Mouse (Mus musculus): ENCODE data around the gene Ubc. TPM values are rescaled to one million over a fixed set of nuclear protein-coding genes. Genes with fewer than 3 reads are reported as not detected.

The Ubc gene
- 318 and 325 TPM in 2 replicates for polyA plus RNA-seq (2021; fragmentation: Nextera tagmentation)
- long read RNA-seq, experiment 1, transcript Ubc-202 (2 exons, 2,618 nt), result major isoform, 232 of 1,007 reads
- long read RNA-seq, experiment 1, partial matches to known transcripts, result 30 of 1,007 reads
- long read RNA-seq, experiment 1, other reads (novel, unspliced or antisense), result 743 of 1,007 reads
- long read RNA-seq, experiment 2, transcript Ubc-202 (2 exons, 2,618 nt), result major isoform, 587 of 1,326 reads
- long read RNA-seq, experiment 2, partial matches to known transcripts, result 468 of 1,326 reads
- long read RNA-seq, experiment 2, other reads (novel, unspliced or antisense), result 266 of 1,326 reads

DNA sequence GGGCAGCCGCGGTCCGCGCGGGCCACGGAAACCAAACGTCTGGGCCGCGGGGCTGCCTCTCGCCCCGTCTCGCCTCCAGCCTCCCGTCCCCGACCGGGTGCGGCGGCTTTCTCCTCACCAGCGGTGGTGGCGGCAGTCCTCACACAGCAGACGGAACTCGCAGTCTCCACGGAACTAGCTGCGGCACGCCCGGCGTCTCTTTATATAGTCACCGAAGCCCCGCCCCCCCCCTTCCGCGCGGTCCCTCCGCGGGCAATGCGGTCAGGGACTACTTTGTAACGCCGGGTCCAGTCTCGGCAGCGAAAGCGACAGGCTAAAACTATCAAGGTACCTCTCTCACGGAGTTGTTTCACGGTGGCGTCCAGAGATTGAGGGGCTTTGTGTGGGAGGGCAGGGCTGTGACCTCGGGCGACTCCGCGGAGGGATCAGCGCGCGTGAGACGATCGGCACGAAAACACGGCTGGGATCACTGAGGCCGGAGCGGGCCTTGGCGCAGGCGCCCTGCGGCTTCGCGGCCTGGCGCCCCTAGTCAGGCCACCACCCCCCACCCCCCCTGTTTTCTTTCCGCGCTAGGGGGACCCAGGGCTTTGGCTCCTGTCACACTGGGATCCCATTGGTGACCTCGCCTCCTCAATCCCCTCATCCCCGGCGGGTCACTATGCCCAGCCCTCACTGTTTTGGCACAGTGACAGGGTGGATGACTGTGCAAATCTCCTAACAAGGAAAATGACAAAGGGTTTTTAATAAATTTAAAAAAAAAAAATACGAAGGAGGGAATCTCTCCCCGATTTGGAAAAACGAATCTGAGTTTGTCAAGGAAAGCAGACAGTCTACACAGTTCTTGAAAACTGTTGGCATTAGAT is at the start of gene Ubc:
Ubc (minus strand) TSS at position 624 of the 863 bp plus-strand sequence.

DNA sequence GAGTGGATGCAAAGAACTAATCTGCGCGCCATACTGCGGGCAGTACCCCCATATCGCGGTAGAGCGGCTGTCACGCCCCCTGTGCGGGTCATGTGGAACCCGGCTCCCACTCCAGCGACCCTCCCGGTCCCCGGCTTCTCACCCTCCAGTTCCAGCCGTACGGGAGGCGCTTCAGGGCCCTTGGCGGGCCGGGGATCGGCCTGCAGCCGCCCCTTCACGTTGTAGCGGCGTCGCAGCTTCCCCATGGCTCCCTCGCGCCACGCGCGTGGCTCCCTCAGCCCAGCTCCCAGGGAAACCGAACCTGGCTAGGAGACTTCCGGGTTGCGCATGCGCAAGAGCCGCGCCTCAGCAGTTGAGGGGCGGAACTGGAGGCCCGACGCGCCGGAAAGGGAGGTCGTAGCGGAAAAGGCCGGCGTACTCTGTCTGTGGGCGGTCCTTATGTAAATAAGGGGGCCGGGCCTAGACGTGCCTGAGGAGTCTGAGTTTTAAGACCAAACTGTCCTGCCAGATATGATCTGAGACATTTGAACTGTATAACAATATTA is 43.9 kb upstream of the Ubc start, which contains the start of gene Dhx37:
Dhx37 (minus strand) TSS at position 329 of the 545 bp plus-strand sequence.

DNA sequence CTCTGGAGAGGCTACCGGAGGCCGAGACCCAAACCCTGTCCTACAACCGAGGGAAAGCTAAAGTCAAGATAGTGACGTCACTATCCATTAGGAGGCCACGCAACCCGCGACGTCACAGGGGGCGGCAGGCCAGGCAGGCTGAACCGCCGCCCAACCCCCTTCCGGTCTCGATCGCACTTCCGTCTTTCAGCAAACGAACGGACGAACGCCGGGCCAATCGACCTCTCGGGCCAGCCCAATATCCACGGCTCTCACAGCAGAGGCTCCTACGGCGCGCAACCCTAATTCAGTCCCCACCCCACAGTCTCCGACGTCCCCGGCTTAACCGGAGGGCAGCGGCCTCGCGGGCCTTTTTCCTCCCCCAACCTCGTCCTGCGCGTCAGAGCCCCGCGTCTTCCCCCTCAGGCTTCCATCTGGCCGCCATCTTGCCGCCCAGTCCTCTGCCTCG is 847 bp downstream of the Ubc start, which contains the start of gene Gm10382:
Gm10382 (plus strand) TSS at position 192 of the 448 bp plus-strand sequence.

DNA sequence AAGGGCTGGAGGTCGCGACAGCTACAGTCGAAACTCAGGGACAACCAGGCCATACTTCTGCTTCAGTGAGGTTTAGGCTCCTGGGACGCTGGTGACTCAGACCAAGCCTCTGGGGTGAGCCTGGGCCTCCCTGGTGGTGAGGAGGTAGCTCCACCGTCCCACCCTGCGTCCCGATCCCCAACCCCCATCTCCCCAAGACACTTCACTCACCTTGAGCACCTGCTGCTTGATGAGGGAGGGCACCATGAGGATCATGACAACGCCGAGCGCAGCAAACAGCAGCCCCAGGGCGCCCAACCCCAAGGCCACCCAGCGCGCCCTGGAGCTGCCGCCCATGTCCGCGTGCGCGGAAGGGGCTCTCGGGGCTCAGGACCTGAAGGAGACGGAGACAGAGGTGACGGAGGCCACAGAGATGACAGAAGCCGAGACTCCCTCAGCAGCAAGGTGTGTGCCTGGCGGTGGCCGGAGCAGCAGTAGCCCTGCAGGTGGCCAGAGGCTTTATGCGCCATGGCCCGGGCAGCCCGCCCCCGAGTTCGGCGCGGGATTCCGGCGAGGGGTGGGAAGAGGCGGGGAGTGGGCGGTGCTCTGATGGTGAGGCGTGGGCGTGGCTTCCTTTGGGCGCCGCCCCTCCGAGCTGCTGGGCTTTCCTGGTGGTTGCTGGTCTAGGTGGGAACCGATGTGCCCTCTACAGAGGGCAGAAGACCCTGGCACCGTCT is 49.3 kb downstream of the Ubc start, which contains the start of gene Scarb1:
Scarb1 (minus strand) TSS at position 548 of the 716 bp plus-strand sequence.

Other genes starting within 250 kb of the Ubc start
- gene Ncor2, start 211.0 kb downstream of the Ubc start, polyA plus RNA-seq (2021; fragmentation: Nextera tagmentation), result 14.7 and 22.9 TPM in 2 replicates
- 15.3 and 18.3 TPM in 2 replicates for gene Scarb1, start 49.1 kb downstream of the Ubc start, polyA plus RNA-seq (2021; fragmentation: Nextera tagmentation)
- 0.15 TPM in 1 of 2 replicates, not detected in the other for gene Gm10382, start 880 bp downstream of the Ubc start, polyA plus RNA-seq (2021; fragmentation: Nextera tagmentation)
- gene Dhx37, start 43.9 kb upstream of the Ubc start, polyA plus RNA-seq (2021; fragmentation: Nextera tagmentation), result 4.8 and 5.2 TPM in 2 replicates
- gene Bri3bp, start 51.4 kb upstream of the Ubc start, polyA plus RNA-seq (2021; fragmentation: Nextera tagmentation), result 69.5 and 91.6 TPM in 2 replicates
- 17.4 and 20.4 TPM in 2 replicates for gene Aacs, start 85.6 kb upstream of the Ubc start, polyA plus RNA-seq (2021; fragmentation: Nextera tagmentation)
- 6.5 and 7.5 TPM in 2 replicates for gene Tmem132b, start 141.6 kb upstream of the Ubc start, polyA plus RNA-seq (2021; fragmentation: Nextera tagmentation)